Mouse (Mus musculus): ENCODE measurements at regions not wholly inside any gene's neighbourhood (a gene's known extent, or its start where the extent isn't known, plus 50 kb on each side); places are given as distances from the start of the nearest gene placed in this dataset.

- Histone ChIP-seq H3K4me2 (ENCODE audit: low read depth) (no peak overlapping the region), H3K36me3 (ENCODE audit: control insufficient read depth, insufficient read depth) (no peaks in the 10 kb centered on the region), H3K79me2 (ENCODE audit: control insufficient read depth, insufficient read depth) (no peaks in the 10 kb centered on the region), H3K4me3 (no peak overlapping the region), H3ac (ENCODE audit: control insufficient read depth, insufficient read length) (no peak overlapping the region), H3K27me3 (ENCODE audit: control insufficient read depth, insufficient read depth, insufficient read length) (no peaks in the 10 kb centered on the region)
- TF ChIP-seq CEBPB (IDR thresholded peaks at IDR 0.05; ENCODE audit: insufficient read depth, poor library complexity, severe bottlenecking) = no peak
- no peak for TF ChIP-seq REST (IDR thresholded peaks at IDR 0.05; ENCODE audit: insufficient read depth, insufficient read length)
- TF ChIP-seq TCF3 (IDR thresholded peaks at IDR 0.05; ENCODE audit: insufficient read length, low read depth) = no peak
- TF ChIP-seq E2F4 (IDR thresholded peaks at IDR 0.05; ENCODE audit: insufficient read depth) = no peak
- TF ChIP-seq MYOG (IDR thresholded peaks at IDR 0.05; ENCODE audit: control insufficient read depth in 1 of 3, insufficient read depth in 1 of 3, insufficient read length in 2 of 3, low read depth in 2 of 3) = no peak
- TF ChIP-seq MAX (IDR thresholded peaks at IDR 0.05; ENCODE audit: low read depth) = no peak
- no peak for TF ChIP-seq USF1 (IDR thresholded peaks at IDR 0.05; ENCODE audit: low read depth)
- no peak for TF ChIP-seq TCF12 (IDR thresholded peaks at IDR 0.05; ENCODE audit: insufficient read depth, poor library complexity, severe bottlenecking)
- TF ChIP-seq POLR2AphosphoS2 (IDR thresholded peaks at IDR 0.05; ENCODE audit: insufficient read length, low read depth) = no peak
- no peak for TF ChIP-seq MYOD1 (IDR thresholded peaks at IDR 0.05; ENCODE audit: control insufficient read depth in 1 of 3, insufficient read length in 2 of 3, low read depth in 2 of 3)
- no peak for TF ChIP-seq SRF (IDR thresholded peaks at IDR 0.05; ENCODE audit: control insufficient read depth, insufficient read length, low read depth)
- no peak for TF ChIP-seq POLR2A (IDR thresholded peaks at IDR 0.05; ENCODE audit: insufficient read length, low read depth)
Measured at GRCm38 (mm10) chr13:25848156-25848555, 577.9 kb upstream of the Nrsn1 start.

- H3K79me2 ChIP-seq (ENCODE audit: control insufficient read depth, insufficient read depth) = no peaks in the 10 kb centered on the region
- H3ac ChIP-seq (ENCODE audit: control insufficient read depth, insufficient read length) = no peak overlapping the region
- no peaks in the 10 kb centered on the region for H3K27me3 ChIP-seq (ENCODE audit: control insufficient read depth, insufficient read depth, insufficient read length)
- H3K36me3 ChIP-seq (ENCODE audit: control insufficient read depth, insufficient read depth) = no peaks in the 10 kb centered on the region
- no peak overlapping the region for H3K4me2 ChIP-seq (ENCODE audit: low read depth)
- TF ChIP-seq TCF12 (IDR thresholded peaks at IDR 0.05; ENCODE audit: insufficient read depth, poor library complexity, severe bottlenecking) = no peak
- no peak overlapping the region for H3K4me3 ChIP-seq
Measured at GRCm38 (mm10) chr13:25838237-25838636, 567.9 kb upstream of the Nrsn1 start.

- TF ChIP-seq POLR2AphosphoS2 (IDR thresholded peaks at IDR 0.05; ENCODE audit: insufficient read length, low read depth) = no peak
- TF ChIP-seq POLR2A (IDR thresholded peaks at IDR 0.05; ENCODE audit: insufficient read length, low read depth) = no peak
- no peak for TF ChIP-seq MAX (IDR thresholded peaks at IDR 0.05; ENCODE audit: low read depth)
- no peak for TF ChIP-seq USF1 (IDR thresholded peaks at IDR 0.05; ENCODE audit: low read depth)
- no peak for TF ChIP-seq TCF12 (IDR thresholded peaks at IDR 0.05; ENCODE audit: insufficient read depth, poor library complexity, severe bottlenecking)
- no peak for TF ChIP-seq MYOD1 (IDR thresholded peaks at IDR 0.05; ENCODE audit: control insufficient read depth in 1 of 3, insufficient read length in 2 of 3, low read depth in 2 of 3)
- H3K4me3 ChIP-seq = no peak overlapping the region
- H3K4me2 ChIP-seq (ENCODE audit: low read depth) = no peak overlapping the region
Measured at GRCm38 (mm10) chr13:25829146-25829924, 559.0 kb upstream of the Nrsn1 start.

GRCm38 (mm10) chr13:25808564-25809253 lies 538.4 kb upstream of the Nrsn1 start:
- Histone ChIP-seq H3K79me2 (ENCODE audit: control insufficient read depth, insufficient read depth) (no peaks in the 10 kb centered on the region), H3K4me2 (ENCODE audit: low read depth) (peak overlapping the region; percentile 12), H3ac (ENCODE audit: control insufficient read depth, insufficient read length) (no peak overlapping the region), H3K4me3 (no peak overlapping the region), H3K36me3 (ENCODE audit: control insufficient read depth, insufficient read depth) (no peaks in the 10 kb centered on the region), H3K27me3 (ENCODE audit: control insufficient read depth, insufficient read depth, insufficient read length) (no peaks in the 10 kb centered on the region)
- TF ChIP-seq MAX (IDR thresholded peaks at IDR 0.05; ENCODE audit: low read depth) = no peak
- no peak for TF ChIP-seq USF1 (IDR thresholded peaks at IDR 0.05; ENCODE audit: low read depth)
- no peak for TF ChIP-seq REST (IDR thresholded peaks at IDR 0.05; ENCODE audit: insufficient read depth, insufficient read length)
- TF ChIP-seq TCF3 (IDR thresholded peaks at IDR 0.05; ENCODE audit: insufficient read length, low read depth) = no peak
- no peak for TF ChIP-seq E2F4 (IDR thresholded peaks at IDR 0.05; ENCODE audit: insufficient read depth)
- no peak for TF ChIP-seq TCF12 (IDR thresholded peaks at IDR 0.05; ENCODE audit: insufficient read depth, poor library complexity, severe bottlenecking)
- TF ChIP-seq MYOG (IDR thresholded peaks at IDR 0.05; ENCODE audit: control insufficient read depth in 1 of 3, insufficient read depth in 1 of 3, insufficient read length in 2 of 3, low read depth in 2 of 3) = no peak
- no peak for TF ChIP-seq POLR2AphosphoS2 (IDR thresholded peaks at IDR 0.05; ENCODE audit: insufficient read length, low read depth)
- TF ChIP-seq CEBPB (IDR thresholded peaks at IDR 0.05; ENCODE audit: insufficient read depth, poor library complexity, severe bottlenecking) = no peak
- TF ChIP-seq SRF (IDR thresholded peaks at IDR 0.05; ENCODE audit: control insufficient read depth, insufficient read length, low read depth) = no peak
- TF ChIP-seq POLR2A (IDR thresholded peaks at IDR 0.05; ENCODE audit: insufficient read length, low read depth) = no peak
- no peak for TF ChIP-seq MYOD1 (IDR thresholded peaks at IDR 0.05; ENCODE audit: control insufficient read depth in 1 of 3, insufficient read length in 2 of 3, low read depth in 2 of 3)

More at GRCm38 (mm10) chr13:25829146-25829924, 559.0 kb upstream of the Nrsn1 start:
- Histone ChIP-seq H3K27me3 (ENCODE audit: control insufficient read depth, insufficient read depth, insufficient read length) (no peaks in the 10 kb centered on the region), H3K79me2 (ENCODE audit: control insufficient read depth, insufficient read depth) (no peaks in the 10 kb centered on the region), H3K36me3 (ENCODE audit: control insufficient read depth, insufficient read depth) (no peaks in the 10 kb centered on the region), H3ac (ENCODE audit: control insufficient read depth, insufficient read length) (no peak overlapping the region)

All from myocyte (in vitro differentiated cells).